Mouse (Mus musculus): Measurements from ENCODE around the gene Defa28. TPM values are rescaled to one million over a fixed set of nuclear protein-coding genes. Genes with fewer than 3 reads are reported as not detected.
"Not testable (repeated sequence)": the region's sequence is repeated elsewhere in the genome, so short reads cannot be mapped to it uniquely, and the experiment has no call there.

Defa28 gene
- not detected in 2 replicates for polyA plus RNA-seq (2012; rRNA removed)

DNA sequence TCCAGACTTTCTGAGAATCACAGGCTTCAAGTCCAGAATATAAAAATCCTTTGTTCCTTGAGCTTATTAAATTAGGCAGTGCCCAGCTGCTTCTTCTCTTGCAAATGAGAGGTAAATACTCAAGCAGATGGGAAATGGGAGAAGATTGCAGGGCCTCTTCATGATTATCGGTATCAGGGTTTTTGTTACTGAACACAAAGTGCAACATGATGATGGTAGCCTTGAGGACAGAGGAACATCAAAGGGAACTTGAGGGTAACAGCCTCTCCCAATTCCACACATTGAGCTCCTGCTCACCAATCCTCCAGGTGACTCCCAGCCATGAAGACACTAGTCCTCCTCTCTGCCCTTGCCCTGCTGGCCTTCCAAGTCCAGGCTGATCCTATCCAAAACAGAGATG, at the start of gene Defa28:
Gene Defa28, plus strand, starts transcription at position 301 of the 400 bp plus-strand sequence.
- not testable (repeated sequence) for H3K4me3 ChIP-seq (ENCODE audit: insufficient read depth, low read length); H3K27ac ChIP-seq (ENCODE audit: insufficient read depth, low read length); H3K4me1 ChIP-seq (ENCODE audit: control insufficient read depth, insufficient read depth, low read length)

DNA sequence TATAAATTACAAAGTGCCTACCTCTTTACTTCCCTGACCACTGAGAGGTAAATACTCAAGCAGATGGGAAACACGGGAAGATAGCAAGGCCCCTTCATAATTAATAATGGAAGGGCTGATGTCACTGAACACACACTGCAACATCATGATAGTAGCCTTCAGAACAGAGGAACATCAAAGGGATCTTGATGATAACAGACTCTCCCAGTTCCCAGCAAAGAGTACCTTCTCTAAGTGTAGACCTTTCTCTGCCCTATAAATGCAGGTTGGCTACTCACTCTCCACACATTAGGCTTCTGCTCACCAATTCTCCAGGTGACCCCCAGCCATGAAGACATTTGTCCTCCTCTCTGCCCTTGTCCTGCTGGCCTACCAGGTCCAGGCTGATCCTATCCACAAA, 17.7 kb upstream of the Defa28 start, which contains the start of gene Defa37:
Gene Defa37, plus strand, starts transcription at position 301 of the 400 bp plus-strand sequence.
- not testable (repeated sequence) for H3K4me3 ChIP-seq (ENCODE audit: insufficient read depth, low read length); H3K27ac ChIP-seq (ENCODE audit: insufficient read depth, low read length); H3K4me1 ChIP-seq (ENCODE audit: control insufficient read depth, insufficient read depth, low read length)

- H3K27ac ChIP-seq (ENCODE audit: insufficient read depth, low read length); H3K4me1 ChIP-seq (ENCODE audit: control insufficient read depth, insufficient read depth, low read length); H3K4me3 ChIP-seq (ENCODE audit: insufficient read depth, low read length): not testable (repeated sequence)
These were observed 11.6 kb downstream of the Defa28 start, which contains the start of gene Gm7861 for GRCm38 (mm10) chr8:21594408-21594807. Gene Gm7861 (minus strand): TSS chr8:21594508.

GRCm38 (mm10) chr8:21617883-21618282, 35.1 kb downstream of the Defa28 start, which contains the start of gene Defa26:
Gene Defa26 (plus strand): TSS chr8:21618183.
- H3K4me1 ChIP-seq (ENCODE audit: control insufficient read depth, insufficient read depth, low read length); H3K27ac ChIP-seq (ENCODE audit: insufficient read depth, low read length); H3K4me3 ChIP-seq (ENCODE audit: insufficient read depth, low read length): not testable (repeated sequence)

Other genes with a start within 250 kb of the Defa28 start
- gene Defa2, start 204.5 kb upstream of the Defa28 start, polyA plus RNA-seq (2012; rRNA removed), result not detected in 2 replicates
- not detected in 2 replicates for gene Defa33, start 191.2 kb upstream of the Defa28 start, polyA plus RNA-seq (2012; rRNA removed)
- gene Defa36, start 155.6 kb upstream of the Defa28 start, polyA plus RNA-seq (2012; rRNA removed), result not detected in 2 replicates
- gene Gm7849, start 126.4 kb upstream of the Defa28 start, polyA plus RNA-seq (2012; rRNA removed), result not detected in 2 replicates
- gene Defa20, start 73.7 kb upstream of the Defa28 start, polyA plus RNA-seq (2012; rRNA removed), result not detected in 2 replicates
- not detected in 2 replicates for gene Defa32, start 54.0 kb upstream of the Defa28 start, polyA plus RNA-seq (2012; rRNA removed)
- gene Defa37, start 17.6 kb upstream of the Defa28 start, polyA plus RNA-seq (2012; rRNA removed), result not detected in 2 replicates
- not detected in 2 replicates for gene Gm7861, start 11.5 kb downstream of the Defa28 start, polyA plus RNA-seq (2012; rRNA removed)
- gene Defa26, start 35.2 kb downstream of the Defa28 start, polyA plus RNA-seq (2012; rRNA removed), result not detected in 2 replicates
- gene Defa17, start 72.8 kb downstream of the Defa28 start, polyA plus RNA-seq (2012; rRNA removed), result not detected in 2 replicates
- gene Defa34, start 82.8 kb downstream of the Defa28 start, polyA plus RNA-seq (2012; rRNA removed), result not detected in 2 replicates
- gene AY761184, start 120.6 kb downstream of the Defa28 start, polyA plus RNA-seq (2012; rRNA removed), result not detected in 2 replicates
- not detected in 2 replicates for gene Defa24, start 151.5 kb downstream of the Defa28 start, polyA plus RNA-seq (2012; rRNA removed)
- gene Defb50, start 240.5 kb downstream of the Defa28 start, polyA plus RNA-seq (2012; rRNA removed), result not detected in 2 replicates

Measured in cortical plate, adult 2 months (tissue).